Mouse (Mus musculus) adrenal gland, adult 2 months (tissue): ENCODE measurements at regions not wholly inside any gene's neighbourhood (a gene's known extent, or its start where the extent isn't known, plus 50 kb on each side); places are given as distances from the start of the nearest gene placed in this dataset.

Experiments used
- DNase-seq: peaks from one replicate; pipeline ENCODE4 v3.0.0; 2021

- DNase-seq = no peak
Measured at GRCm38 (mm10) chr3:17772886-17773285, 175.3 kb upstream of the Cypt12 start.

GRCm38 (mm10) chr3:17779152-17779551 lies 169.1 kb upstream of the Cypt12 start:
- no peak for DNase-seq

- DNase-seq = no peak
Measured at GRCm38 (mm10) chr3:17784076-17784475, 164.1 kb upstream of the Cypt12 start.

- DNase-seq = no peak
Measured at GRCm38 (mm10) chr3:17784587-17784986, 163.6 kb upstream of the Cypt12 start.

- DNase-seq = no peak
Measured at GRCm38 (mm10) chr3:17785106-17786022, 162.8 kb upstream of the Cypt12 start.

GRCm38 (mm10) chr3:17786023-17786720 lies 162.0 kb upstream of the Cypt12 start:
- no peak for DNase-seq

- DNase-seq = no peak
Measured at GRCm38 (mm10) chr3:17786721-17787442, 161.3 kb upstream of the Cypt12 start.

- no peak for DNase-seq
Measured at GRCm38 (mm10) chr3:17787443-17788333, 160.5 kb upstream of the Cypt12 start.

- no peak for DNase-seq
Measured at GRCm38 (mm10) chr3:17788334-17788720, 159.9 kb upstream of the Cypt12 start.

GRCm38 (mm10) chr3:17788778-17789299 lies 159.4 kb upstream of the Cypt12 start:
- DNase-seq = no peak

- DNase-seq = no peak
Measured at GRCm38 (mm10) chr3:17789454-17790196, 158.6 kb upstream of the Cypt12 start.

- DNase-seq = no peak
Measured at GRCm38 (mm10) chr3:17790331-17790730, 157.9 kb upstream of the Cypt12 start.

- no peak for DNase-seq
Measured at GRCm38 (mm10) chr3:17790816-17791215, 157.4 kb upstream of the Cypt12 start.

GRCm38 (mm10) chr3:17791381-17792320 lies 156.6 kb upstream of the Cypt12 start:
- DNase-seq = no peak

- no peak for DNase-seq
Measured at GRCm38 (mm10) chr3:17792537-17793039, 155.6 kb upstream of the Cypt12 start.

- no peak for DNase-seq
Measured at GRCm38 (mm10) chr3:17793646-17794250, 154.5 kb upstream of the Cypt12 start.

GRCm38 (mm10) chr3:17794251-17795061 lies 153.8 kb upstream of the Cypt12 start:
- no peak for DNase-seq
